Mouse (Mus musculus): ENCODE measurements around the gene Tacr2.

DNA sequence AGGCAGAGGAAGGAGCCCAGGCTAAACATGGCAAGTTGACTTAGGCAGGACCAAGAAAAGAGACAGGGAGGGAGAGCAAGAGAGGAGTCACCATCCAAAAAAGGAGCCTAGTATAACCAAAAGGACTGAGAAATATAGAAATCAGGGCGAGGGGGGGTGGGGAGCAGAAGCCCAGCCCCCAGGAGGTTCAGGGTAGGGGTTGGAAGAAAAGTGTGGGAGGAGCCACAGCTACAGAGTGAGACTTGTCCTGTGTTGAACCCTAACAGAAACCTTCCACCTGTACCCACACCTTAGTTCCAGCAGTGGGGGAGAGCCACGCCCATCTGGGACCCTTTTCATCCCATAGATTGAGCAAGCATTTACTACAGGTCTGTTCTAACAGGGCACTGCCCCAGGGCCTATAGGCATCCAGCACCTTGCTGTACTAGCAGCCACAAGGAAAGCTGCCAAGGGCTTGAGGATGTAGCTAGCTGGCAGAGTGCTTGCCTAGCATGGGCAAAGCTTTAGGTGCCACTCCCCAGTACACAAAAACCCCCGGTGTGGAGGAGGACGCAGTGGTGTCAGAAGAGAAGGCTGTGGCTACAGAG is 31.1 kb downstream of the Tacr2 start:
- TF ChIP-seq CTCF (IDR thresholded peaks at IDR 0.05; ENCODE audit: low read depth, low read length) (no peak), POLR2A (IDR thresholded peaks at IDR 0.05; ENCODE audit: extremely low read depth, insufficient read depth, low read length) (no peak)

All from liver, adult 2 months (tissue).